Mouse (Mus musculus) layer of hippocampus, postnatal 25 days (tissue): Measurements from ENCODE around the gene Elp1. TPM values are rescaled to one million over a fixed set of nuclear protein-coding genes. Genes with fewer than 3 reads are reported as not detected.

Experiments used
- DNase-seq, 2 experiments: peaks; one replicate each; pipeline ENCODE4 v3.0.0; 2022; ENCODE audit warnings: mixed read lengths in 2 of 2, low spot score in 1 of 2; ENCODE audit errors: extremely low spot score in 1 of 2
- total RNA-seq, 2 experiments: library from RNA; stranded (reverse); gene quantifications; 2 replicates each; pipeline ENCODE4 v1.2.3; 2021

Gene Elp1
- total RNA-seq, 2 experiments from 2014 or later = 58.2 to 64.8 TPM

GRCm38 (mm10) chr4:56791373-56791772 is 10.8 kb downstream of the Elp1 start:
- DNase-seq = no peak

DNA sequence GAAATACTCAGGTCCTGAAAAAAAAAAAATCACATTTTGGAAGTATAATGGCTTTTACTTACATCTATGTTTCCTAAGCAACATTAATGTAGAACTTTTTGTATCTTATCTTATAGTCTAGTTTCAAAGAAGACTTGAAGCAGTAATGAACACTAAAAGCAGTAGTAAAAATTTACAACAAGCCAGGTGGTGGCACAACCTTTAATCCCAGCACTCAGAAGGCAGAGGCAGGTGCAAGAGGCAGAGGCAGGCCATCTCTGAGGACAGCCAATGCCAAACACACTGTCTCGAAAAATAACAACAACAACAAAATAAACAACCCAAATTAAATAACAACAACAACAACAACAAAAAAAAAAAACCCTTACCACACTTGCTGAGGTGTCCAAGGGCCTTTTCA is 31.1 kb downstream of the Elp1 start:
- no peak for DNase-seq

DNA sequence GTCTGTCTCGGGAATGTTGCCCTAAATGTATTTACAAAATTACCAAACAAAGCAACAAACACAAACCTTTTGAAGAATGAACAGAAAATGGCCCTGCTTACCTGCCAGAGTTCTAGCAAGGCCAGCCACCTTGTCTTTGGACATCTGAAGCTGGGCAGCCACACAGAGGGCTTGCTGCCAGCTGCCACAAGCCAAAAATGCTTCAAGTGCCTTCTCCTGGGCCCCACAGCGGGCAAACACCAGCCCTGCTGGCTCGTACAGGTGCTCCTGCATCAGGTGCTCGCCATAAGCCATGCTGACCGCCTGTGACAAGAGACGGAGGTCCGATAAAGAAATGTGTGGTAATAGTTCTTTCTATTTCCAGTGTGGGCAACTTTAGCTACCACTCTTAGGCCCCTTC is 33.2 kb downstream of the Elp1 start:
- no peak for DNase-seq

- no peak for DNase-seq
Measured at GRCm38 (mm10) chr4:56767861-56768284, 34.3 kb downstream of the Elp1 start.

- no peak for DNase-seq
Measured at GRCm38 (mm10) chr4:56757693-56758092, 44.4 kb downstream of the Elp1 start.

DNA sequence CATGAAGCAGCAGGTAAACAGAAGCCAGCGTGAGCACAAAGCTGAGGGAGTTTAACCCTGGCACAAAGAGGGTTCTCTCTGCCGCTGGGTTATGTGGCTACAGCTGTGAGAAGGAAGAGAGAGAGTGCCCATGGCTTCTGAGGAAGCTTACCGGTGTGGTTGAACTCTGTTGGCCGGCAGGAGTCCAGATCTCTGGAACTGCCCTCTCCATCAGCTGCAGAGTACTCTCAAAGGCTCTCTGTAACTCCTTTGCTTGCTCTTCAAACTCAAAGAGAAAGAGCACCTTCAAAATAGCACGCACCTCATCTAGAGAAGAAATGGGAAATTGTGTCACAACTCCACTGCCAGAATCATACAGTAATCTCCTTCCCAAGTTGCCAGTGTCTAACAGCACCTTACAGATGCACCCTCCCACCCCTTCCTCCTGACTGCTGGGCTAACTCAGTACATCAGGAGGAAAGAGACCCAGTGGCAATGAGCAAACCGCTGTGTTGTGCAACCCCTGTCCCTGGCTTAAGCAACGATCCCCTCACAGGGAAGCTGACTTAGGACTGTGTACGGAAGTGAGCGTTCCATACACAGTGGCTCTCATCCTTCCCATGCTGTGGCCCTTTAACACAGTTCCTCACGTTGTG is 45.0 kb downstream of the Elp1 start:
- DNase-seq = no peak

DNA sequence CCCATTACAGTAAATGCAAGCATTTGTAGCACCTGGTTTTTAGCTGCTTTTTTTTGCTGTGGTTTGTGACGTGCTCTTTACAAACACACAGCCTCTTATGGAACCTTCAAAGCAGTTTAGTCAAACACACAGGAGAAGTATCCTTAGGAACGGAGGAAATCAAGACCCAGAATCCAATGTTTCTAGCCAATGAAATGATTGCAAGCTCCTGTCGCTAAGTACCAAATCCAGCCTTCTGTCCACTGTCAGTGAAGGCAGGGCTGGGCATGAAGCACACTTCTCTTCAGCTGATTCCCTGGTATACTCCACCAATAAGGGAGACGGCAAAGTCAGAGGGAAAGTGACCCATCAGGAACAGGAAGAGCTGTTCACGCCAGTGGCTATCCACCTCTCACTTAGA is 46.1 kb downstream of the Elp1 start:
- DNase-seq = no peak

DNA sequence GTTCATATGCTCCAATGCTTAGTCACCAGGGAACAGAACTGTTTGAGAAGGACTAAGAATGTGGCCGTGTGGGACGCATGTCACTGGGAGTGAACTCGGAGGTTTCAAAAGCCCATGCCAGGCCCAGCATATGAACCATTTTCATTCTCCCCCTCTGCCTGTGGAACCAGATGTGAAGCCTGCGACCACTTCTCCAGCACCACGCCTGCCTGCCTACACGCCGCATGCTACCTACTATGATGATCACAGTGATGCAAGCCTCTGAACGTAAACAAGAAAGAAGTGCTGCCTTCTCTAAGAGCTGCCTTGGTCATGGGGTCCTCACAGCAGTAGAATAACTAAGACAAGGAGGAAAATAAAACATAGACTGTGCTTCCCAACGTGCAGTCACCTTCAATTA is 54.7 kb downstream of the Elp1 start:
- DNase-seq = no peak

GRCm38 (mm10) chr4:56746345-56746744 is 55.8 kb downstream of the Elp1 start:
- DNase-seq = no peak

DNA sequence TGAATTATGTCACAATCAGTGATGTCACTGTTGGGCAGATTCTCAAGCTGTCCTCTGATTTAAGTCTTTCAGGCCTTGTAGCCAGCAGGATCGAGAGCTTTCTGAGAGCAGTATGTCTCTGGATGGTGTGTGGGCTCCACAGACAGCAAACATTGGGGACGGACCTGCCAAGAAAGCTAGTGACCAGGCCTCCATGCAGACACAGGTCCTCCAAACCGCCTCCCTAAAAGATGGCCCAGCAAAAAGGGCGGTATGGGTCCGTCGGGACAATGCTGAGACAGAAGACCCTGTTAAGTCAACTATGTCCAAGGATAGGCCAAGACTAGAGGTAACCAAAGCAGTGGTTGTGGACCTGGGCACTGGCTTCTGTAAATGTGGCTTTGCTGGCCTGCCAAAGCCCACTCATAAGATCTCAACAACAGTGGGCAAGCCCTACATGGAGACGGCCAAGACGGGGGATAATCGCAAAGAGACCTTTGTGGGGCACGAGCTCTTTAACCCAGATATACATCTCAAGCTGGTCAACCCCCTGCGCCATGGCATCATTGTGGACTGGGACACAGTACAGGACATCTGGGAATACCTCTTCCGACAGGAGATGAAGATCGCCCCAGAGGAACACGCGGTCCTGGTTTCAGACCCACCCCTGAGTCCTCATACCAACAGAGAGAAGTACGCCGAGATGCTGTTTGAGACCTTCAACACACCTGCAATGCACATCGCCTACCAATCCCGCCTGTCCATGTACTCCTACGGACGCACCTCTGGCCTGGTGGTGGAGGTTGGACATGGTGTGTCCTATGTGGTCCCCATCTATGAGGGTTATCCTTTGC is 58.6 kb downstream of the Elp1 start, which contains the start of gene Actl7a:
Gene Actl7a, plus strand, starts transcription at position 51 of the 833 bp plus-strand sequence.
- DNase-seq = no peak

DNA sequence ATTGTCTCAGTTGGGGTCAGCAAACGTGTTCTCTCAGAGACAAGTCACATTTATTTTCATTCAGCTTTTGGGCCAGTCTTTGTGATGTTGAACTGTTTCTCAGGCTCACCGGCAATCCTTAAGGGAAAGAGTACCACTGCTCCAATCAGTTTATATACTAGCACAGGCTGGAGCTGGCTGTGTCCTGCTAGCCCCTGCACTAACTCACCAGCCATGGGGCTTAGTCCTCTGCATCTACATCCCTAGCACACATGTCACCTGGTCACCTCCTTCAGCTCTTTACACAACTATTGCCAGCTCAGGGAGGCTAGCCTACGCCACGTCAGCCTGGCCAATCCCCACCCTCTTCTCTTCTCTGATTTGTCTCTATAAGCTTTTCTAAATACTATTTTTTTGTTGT is 59.4 kb downstream of the Elp1 start:
- no peak for DNase-seq

DNA sequence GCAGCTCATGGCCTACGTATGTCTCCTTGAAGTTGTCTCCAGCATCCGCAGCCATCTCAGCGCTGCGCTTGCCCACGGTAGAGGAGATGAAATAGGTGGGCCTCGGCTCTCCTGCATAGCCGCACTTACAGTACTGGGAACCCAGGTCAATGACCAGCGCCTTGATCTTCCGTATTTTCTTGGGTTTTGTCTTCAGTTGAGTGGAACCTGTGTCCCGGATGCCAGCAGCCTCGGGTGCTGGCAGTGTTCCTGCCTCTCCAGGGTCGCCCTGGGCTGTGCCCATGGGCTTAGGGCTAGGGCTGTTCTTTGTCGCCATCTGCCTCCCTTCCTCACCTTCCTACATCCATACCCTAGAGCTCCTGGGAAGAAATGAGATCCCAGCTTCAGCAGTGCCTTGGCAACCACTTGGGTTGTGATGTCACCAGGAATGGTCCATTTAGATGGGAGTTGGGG is 61.1 kb downstream of the Elp1 start, which contains the start of gene Actl7b:
Gene Actl7b, minus strand, starts transcription at position 403 of the 453 bp plus-strand sequence.
- DNase-seq = no peak

DNA sequence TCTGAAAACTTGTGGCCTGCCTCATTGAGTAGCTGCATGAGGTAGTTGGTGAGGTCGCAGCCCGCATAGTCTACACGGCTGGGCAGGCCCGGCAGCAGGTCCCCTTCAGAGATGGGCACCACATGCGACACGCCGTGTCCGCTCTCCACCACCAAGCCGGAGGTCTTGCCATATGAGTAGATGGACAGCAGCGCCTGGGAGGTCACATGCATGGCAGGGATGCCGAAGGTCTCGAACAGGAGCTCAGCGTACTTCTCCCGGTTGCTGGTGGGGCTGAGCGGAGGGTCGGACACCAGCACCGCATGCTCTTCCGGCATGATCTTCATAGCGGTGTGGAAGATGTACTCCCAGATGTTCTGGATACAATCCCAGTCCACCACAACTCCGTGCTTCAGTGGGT is 61.5 kb downstream of the Elp1 start:
- no peak for DNase-seq

- no peak for DNase-seq
Measured at GRCm38 (mm10) chr4:56740020-56740485, 62.1 kb downstream of the Elp1 start, which contains the start of gene Gm26657. TSS of gene Gm26657 (plus strand) at chr4:56740070.

DNA sequence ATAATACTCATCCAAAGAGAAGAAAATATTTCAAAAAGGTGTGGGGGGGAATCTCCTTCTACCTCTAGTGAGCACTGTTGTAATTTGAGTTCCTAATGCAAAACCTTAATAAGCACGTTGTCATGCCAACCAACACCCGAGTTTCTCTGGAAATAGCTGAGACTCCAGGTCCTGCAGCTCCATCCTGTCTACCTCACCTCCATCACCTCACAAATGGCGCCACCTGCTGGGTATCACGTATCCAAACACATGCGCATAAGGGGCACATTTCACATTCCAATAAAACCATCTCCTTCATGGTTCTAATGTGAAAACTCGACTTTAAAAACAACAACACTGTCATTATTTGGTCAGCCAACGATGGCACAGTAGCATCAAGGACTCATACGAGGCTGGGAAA is 76.3 kb downstream of the Elp1 start:
- DNase-seq = no peak

GRCm38 (mm10) chr4:56723237-56723636 is 78.9 kb downstream of the Elp1 start:
- no peak for DNase-seq

GRCm38 (mm10) chr4:56722346-56722745 is 79.8 kb downstream of the Elp1 start:
- no peak for DNase-seq

DNA sequence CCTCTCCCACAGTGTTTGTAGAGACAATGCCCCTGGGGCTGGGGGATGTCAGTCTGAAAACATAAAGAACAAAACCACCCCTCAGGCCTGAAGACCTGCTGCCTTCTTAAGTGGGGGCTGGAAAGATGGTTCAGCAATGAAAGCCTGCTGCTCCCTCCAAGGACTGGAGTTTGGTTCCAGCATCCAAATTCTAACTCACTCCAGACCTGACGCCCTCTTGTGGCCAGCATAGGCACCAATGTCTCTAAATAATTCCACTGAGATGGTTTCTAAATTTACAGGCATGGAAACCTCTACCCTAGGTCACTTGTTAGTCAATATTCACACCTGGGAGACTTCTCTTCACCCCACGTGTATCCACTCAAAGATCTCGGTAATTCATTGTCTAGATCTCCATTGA is 80.7 kb downstream of the Elp1 start:
- DNase-seq = peak in 1 of 2 experiments; percentile 43

- DNase-seq = no peak
Measured at GRCm38 (mm10) chr4:56720403-56720802, 81.7 kb downstream of the Elp1 start.

GRCm38 (mm10) chr4:56719456-56719855 is 82.7 kb downstream of the Elp1 start:
- no peak for DNase-seq
